Comparison of ENCODE assay signal across 10 mouse cellular contexts in genomic region chr19:6285632-6286433, GRCm38 (mm10). TPM values are rescaled to one million over a fixed set of nuclear protein-coding genes. Genes with fewer than 3 reads are reported as not detected.
DNase-seq lines count a peak whose midpoint lies in the region; ATAC-seq and TF ChIP-seq lines count a peak whose summit lies in the region.
"Had no signal": no experiment of that assay in that cellular context is flagged by ENCODE, and none has a peak within 500 bp of the region (broad histone marks: within the 10 kb centered on the region; RNA-seq: fewer than 3 reads in every experiment).

No protein-coding gene starts in this region.

- H3K4me3 ChIP-seq in kidney, postnatal 0 days (replicated peaks; ENCODE audit: low read depth, low read length): no peak overlapping the region
- H3K4me3 ChIP-seq: hindbrain, embryonic 15.5 days; limb, embryonic 13.5 days had no signal

- no peaks in the 10 kb centered on the region for H3K9me3 ChIP-seq in kidney, postnatal 0 days (replicated peaks; ENCODE audit: low read length)
- H3K9me3 ChIP-seq: hindbrain, embryonic 15.5 days; limb, embryonic 13.5 days had no signal

- no peak overlapping the region for H3K9ac ChIP-seq in kidney, postnatal 0 days (ENCODE audit: low read depth, low read length)
- H3K9ac ChIP-seq: hindbrain, embryonic 15.5 days; limb, embryonic 13.5 days had no signal

- H3K4me2 ChIP-seq in kidney, postnatal 0 days (ENCODE audit: low read length): no peak overlapping the region
- H3K4me2 ChIP-seq: hindbrain, embryonic 15.5 days; limb, embryonic 13.5 days had no signal

- no peak for DNase-seq in kidney, postnatal 0 days (ENCODE audit: low spot score)
- no peak for DNase-seq in kidney, adult 18-20 months
- DNase-seq in kidney, postnatal 36 days: peak; percentile 59 to 67
- no peak for DNase-seq in natural killer cell, adult 2 months (ENCODE audit: low spot score in 2 of 2)

- peak overlapping the region; percentile 36; the same call in 1 of the 2 replicates for H3K27ac ChIP-seq in kidney, postnatal 0 days
- H3K27ac ChIP-seq: hindbrain, embryonic 15.5 days; limb, embryonic 13.5 days had no signal

- 64% methylated on average over 7 of the region's 7 CpGs for WGBS in kidney, postnatal 0 days

- H3K27me3 ChIP-seq in kidney, postnatal 0 days (ENCODE audit: insufficient read depth, low read length): no peaks in the 10 kb centered on the region
- H3K27me3 ChIP-seq: hindbrain, embryonic 15.5 days; limb, embryonic 13.5 days; Patski had no signal

- no peak for ATAC-seq in kidney, postnatal 0 days (replicated peaks; ENCODE audit: low FRiP score, low read depth)
- peak; percentile 4; the same call in 1 of the 2 replicates for ATAC-seq in erythroid progenitor cell, adult 5-6 weeks (replicated peaks; ENCODE audit: low FRiP score, poor library complexity, severe bottlenecking)
- peak; percentile 35 for ATAC-seq in megakaryocyte-erythroid progenitor cell, adult 5-6 weeks (replicated peaks; ENCODE audit: low FRiP score, low TSS enrichment, poor library complexity, severe bottlenecking)
- ATAC-seq in activated CD4-positive, CD25-positive, alpha-beta regulatory T cell, adult 4 months: no peak
- ATAC-seq: Patski had no signal

- H3K4me1 ChIP-seq in kidney, postnatal 0 days (replicated peaks; ENCODE audit: insufficient read depth, low read length): 0 out of 2 replicates have a peak, but pooled peaks cover 8% of the 10 kb centered on the region

- H3K36me3 ChIP-seq in kidney, postnatal 0 days (ENCODE audit: insufficient read depth, low read length): peaks cover 29% of the 10 kb centered on the region

- no peak for TF ChIP-seq CTCF in kidney, postnatal 0 days (IDR thresholded peaks at IDR 0.05; ENCODE audit: low read depth)

RNA-seq across cellular contexts. Expression of gene Ehd1, which starts 9.3 kb away (rescaled TPM):
- polyA plus RNA-seq in kidney, postnatal 0 days (2015; fragmentation: Nextera tagmentation; extraction: Ambion mirVana): 64.2 and 73.4 TPM in 2 replicates
- total RNA-seq in erythroid progenitor cell, adult 5-6 weeks (2015; ENCODE audit: low replicate concordance): 20.1 and 23.4 TPM in 2 replicates
- 17.5 and 30.7 TPM in 2 replicates for total RNA-seq in erythroid progenitor cell, adult 5-6 weeks (2017; ENCODE audit: low replicate concordance)
- 50.0 and 60.7 TPM in 2 replicates for total RNA-seq in megakaryocyte-erythroid progenitor cell, adult 5-6 weeks (2014; fragmentation: Nextera tagmentation)
- total RNA-seq in megakaryocyte-erythroid progenitor cell, adult 5-6 weeks (2017): 26.7 and 62.5 TPM in 2 replicates
- 10 to 100 TPM; 11.0 to 15.2 TPM for polyA plus RNA-seq in activated CD4-positive, CD25-positive, alpha-beta regulatory T cell, adult 4 months (2017; shearing (Covaris generic))

RNA-seq across cellular contexts. Expression of gene Cdc42bpg, which starts 20.4 kb away (rescaled TPM):
- 1.0 TPM in 2 replicates for polyA plus RNA-seq in kidney, postnatal 0 days (2015; fragmentation: Nextera tagmentation; extraction: Ambion mirVana)
- total RNA-seq in erythroid progenitor cell, adult 5-6 weeks (2015; ENCODE audit: low replicate concordance): 0.36 TPM in 1 of 2 replicates, not detected in the other
- total RNA-seq in erythroid progenitor cell, adult 5-6 weeks (2017; ENCODE audit: low replicate concordance): 1.4 and 1.5 TPM in 2 replicates
- 3.4 and 4.4 TPM in 2 replicates for total RNA-seq in megakaryocyte-erythroid progenitor cell, adult 5-6 weeks (2014; fragmentation: Nextera tagmentation)
- 3.1 and 3.7 TPM in 2 replicates for total RNA-seq in megakaryocyte-erythroid progenitor cell, adult 5-6 weeks (2017)
- polyA plus RNA-seq in activated CD4-positive, CD25-positive, alpha-beta regulatory T cell, adult 4 months (2017; shearing (Covaris generic)): under 1 TPM; 0.11 to 0.17 TPM

RNA-seq across cellular contexts. Expression of gene Atg2a, which starts 44.4 kb away (rescaled TPM):
- 7.0 and 7.8 TPM in 2 replicates for polyA plus RNA-seq in kidney, postnatal 0 days (2015; fragmentation: Nextera tagmentation; extraction: Ambion mirVana)
- 13.8 and 18.0 TPM in 2 replicates for total RNA-seq in erythroid progenitor cell, adult 5-6 weeks (2015; ENCODE audit: low replicate concordance)
- 18.4 and 18.6 TPM in 2 replicates for total RNA-seq in erythroid progenitor cell, adult 5-6 weeks (2017; ENCODE audit: low replicate concordance)
- total RNA-seq in megakaryocyte-erythroid progenitor cell, adult 5-6 weeks (2014; fragmentation: Nextera tagmentation): 22.6 and 30.2 TPM in 2 replicates
- total RNA-seq in megakaryocyte-erythroid progenitor cell, adult 5-6 weeks (2017): 5.8 and 11.8 TPM in 2 replicates
- 10 to 100 TPM in 1 of 2 experiments, 1 to 10 TPM in 1; 7.4 to 17.2 TPM for polyA plus RNA-seq in activated CD4-positive, CD25-positive, alpha-beta regulatory T cell, adult 4 months (2017; shearing (Covaris generic))

RNA-seq across cellular contexts. Expression of gene Men1, which starts 48.9 kb away (rescaled TPM):
- polyA plus RNA-seq in kidney, postnatal 0 days (2015; fragmentation: Nextera tagmentation; extraction: Ambion mirVana): 51.9 and 54.6 TPM in 2 replicates
- total RNA-seq in erythroid progenitor cell, adult 5-6 weeks (2015; ENCODE audit: low replicate concordance): 5.4 and 23.9 TPM in 2 replicates
- total RNA-seq in erythroid progenitor cell, adult 5-6 weeks (2017; ENCODE audit: low replicate concordance): 10.0 and 17.1 TPM in 2 replicates
- total RNA-seq in megakaryocyte-erythroid progenitor cell, adult 5-6 weeks (2014; fragmentation: Nextera tagmentation): 39.8 and 56.2 TPM in 2 replicates
- total RNA-seq in megakaryocyte-erythroid progenitor cell, adult 5-6 weeks (2017): 17.8 and 19.8 TPM in 2 replicates
- 10 to 100 TPM; 13.9 to 19.1 TPM for polyA plus RNA-seq in activated CD4-positive, CD25-positive, alpha-beta regulatory T cell, adult 4 months (2017; shearing (Covaris generic))

RNA-seq across cellular contexts. Expression of gene Ppp2r5b, which starts 50.2 kb away (rescaled TPM):
- 19.9 and 20.4 TPM in 2 replicates for polyA plus RNA-seq in kidney, postnatal 0 days (2015; fragmentation: Nextera tagmentation; extraction: Ambion mirVana)
- 52.6 and 79.6 TPM in 2 replicates for total RNA-seq in erythroid progenitor cell, adult 5-6 weeks (2015; ENCODE audit: low replicate concordance)
- total RNA-seq in erythroid progenitor cell, adult 5-6 weeks (2017; ENCODE audit: low replicate concordance): 117 and 224 TPM in 2 replicates
- total RNA-seq in megakaryocyte-erythroid progenitor cell, adult 5-6 weeks (2014; fragmentation: Nextera tagmentation): 10.9 and 24.0 TPM in 2 replicates
- 8.6 and 10.3 TPM in 2 replicates for total RNA-seq in megakaryocyte-erythroid progenitor cell, adult 5-6 weeks (2017)
- 1 to 10 TPM; 1.4 to 1.5 TPM for polyA plus RNA-seq in activated CD4-positive, CD25-positive, alpha-beta regulatory T cell, adult 4 months (2017; shearing (Covaris generic))

Comparison
In these comparisons a context has a peak if more than half of its experiments do, and no peak if none do; other contexts are left out.
1. DNase-seq: peak in kidney, postnatal 36 days (2 of 2); none in kidney, postnatal 0 days (single experiment), kidney, adult 18-20 months (single experiment) and natural killer cell, adult 2 months (0 of 2).
2. ATAC-seq: peak in erythroid progenitor cell, adult 5-6 weeks (single experiment) and megakaryocyte-erythroid progenitor cell, adult 5-6 weeks (single experiment); none in kidney, postnatal 0 days (single experiment) and activated CD4-positive, CD25-positive, alpha-beta regulatory T cell, adult 4 months (single experiment).